Mouse (Mus musculus): Measurements from ENCODE around the gene Atp5d.

DNA sequence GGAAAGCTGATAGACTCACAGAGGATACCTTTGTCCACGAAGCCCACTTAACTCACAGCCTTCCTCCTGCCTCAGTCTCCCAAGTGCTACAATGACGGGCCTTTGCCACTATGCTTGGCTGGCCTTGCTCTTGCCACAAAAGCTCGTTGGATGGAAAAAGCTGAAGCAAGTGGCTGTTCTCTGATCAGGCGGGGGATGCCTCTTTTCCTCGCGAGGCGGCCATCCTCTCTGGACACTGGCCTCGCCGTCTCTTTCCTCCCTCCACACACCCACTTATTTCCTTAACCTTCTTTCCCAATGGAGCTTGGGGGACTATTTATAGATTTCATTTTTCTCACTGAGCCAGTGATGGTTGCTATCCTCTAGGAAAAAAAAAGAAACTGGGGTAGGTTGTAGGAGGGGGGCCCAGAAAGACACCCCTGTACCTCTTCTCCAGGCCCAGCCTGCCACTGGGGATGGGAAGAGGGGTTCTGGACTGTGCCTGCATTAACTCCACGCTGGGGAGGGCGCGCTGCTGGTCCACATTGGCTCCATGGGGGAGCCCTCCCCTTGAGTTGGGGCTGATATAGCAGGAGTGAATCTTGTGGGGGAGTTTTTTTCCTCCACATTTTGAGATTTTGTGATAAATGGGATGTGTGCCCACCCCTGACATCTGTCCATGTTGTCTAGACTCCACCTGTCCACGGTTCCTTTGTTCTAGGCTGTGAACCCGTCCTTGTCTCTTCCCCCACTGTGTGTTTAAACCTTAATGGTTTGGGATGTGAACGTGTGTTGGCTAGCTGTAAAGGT, 18.9 kb downstream of the Atp5d start:
- no peak for TF ChIP-seq EP300 (IDR thresholded peaks at IDR 0.05; ENCODE audit: low read depth)
- TF ChIP-seq CTCF (IDR thresholded peaks at IDR 0.05; ENCODE audit: low read depth) = no peak
